Mouse (Mus musculus): Measurements from ENCODE around the gene Amh.
"Not testable (repeated sequence)": the region's sequence is repeated elsewhere in the genome, so short reads cannot be mapped to it uniquely, and the experiment has no call there.

Gene Amh

GRCm38 (mm10) chr10:80828587-80828986, 23.5 kb downstream of the Amh start:
- not testable (repeated sequence) for DNase-seq (ENCODE audit: low spot score)

GRCm38 (mm10) chr10:80829359-80830278, 24.6 kb downstream of the Amh start:
- DNase-seq (ENCODE audit: low spot score), result no peak

- no peak for DNase-seq (ENCODE audit: low spot score)
Measured at GRCm38 (mm10) chr10:80831136-80831535, 26.1 kb downstream of the Amh start.

GRCm38 (mm10) chr10:80832818-80833217, 27.8 kb downstream of the Amh start:
- no peak for DNase-seq (ENCODE audit: low spot score)

- no peak for DNase-seq (ENCODE audit: low spot score)
Measured at GRCm38 (mm10) chr10:80835617-80836016, 30.6 kb downstream of the Amh start.

- no peak for DNase-seq (ENCODE audit: low spot score)
Measured at GRCm38 (mm10) chr10:80836949-80837379, 31.9 kb downstream of the Amh start.

DNA sequence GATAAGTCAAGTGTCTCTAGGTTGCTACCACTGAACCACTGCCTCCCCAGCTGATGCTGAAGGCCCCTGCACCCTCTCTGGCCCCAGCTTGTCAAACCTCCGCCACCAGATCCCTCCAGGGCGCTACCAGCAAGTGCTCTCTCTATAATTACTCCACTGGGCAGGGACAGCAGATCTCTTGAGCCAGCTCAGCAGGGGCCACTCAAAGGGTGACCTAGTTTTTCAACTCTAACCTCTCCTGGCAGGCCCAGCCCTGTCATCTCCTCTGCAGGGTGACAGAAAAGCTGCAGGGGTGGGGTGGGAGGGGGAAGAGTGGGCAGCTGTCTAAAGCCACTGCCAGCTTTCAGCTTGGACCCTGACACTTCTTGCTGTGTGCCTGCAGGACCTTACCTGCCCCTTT, 32.8 kb downstream of the Amh start:
- DNase-seq (ENCODE audit: low spot score), result no peak

- DNase-seq (ENCODE audit: low spot score), result no peak
Measured at GRCm38 (mm10) chr10:80838346-80838912, 33.4 kb downstream of the Amh start.

- DNase-seq (ENCODE audit: low spot score), result no peak
Measured at GRCm38 (mm10) chr10:80839848-80840247, 34.8 kb downstream of the Amh start.

DNA sequence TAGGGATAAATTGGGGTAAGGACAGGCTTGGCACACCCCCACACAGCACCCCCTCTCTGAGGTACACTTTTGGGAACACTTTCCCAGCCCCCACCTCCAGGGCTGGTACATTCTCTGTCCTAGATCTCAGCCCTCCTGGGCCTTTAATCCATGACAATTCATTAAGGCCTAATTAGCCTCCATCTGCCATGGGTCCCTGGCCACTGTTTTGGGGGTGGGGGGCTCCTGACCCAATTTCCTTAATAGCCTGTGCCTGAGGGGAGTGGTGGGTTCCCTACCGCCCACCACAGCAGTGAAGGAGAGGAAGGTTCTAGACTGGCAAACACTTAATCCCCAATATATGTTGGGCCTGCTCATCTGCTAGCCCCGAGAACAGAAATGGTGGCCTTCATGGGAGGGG, 36.6 kb downstream of the Amh start:
- DNase-seq (ENCODE audit: low spot score), result no peak

DNA sequence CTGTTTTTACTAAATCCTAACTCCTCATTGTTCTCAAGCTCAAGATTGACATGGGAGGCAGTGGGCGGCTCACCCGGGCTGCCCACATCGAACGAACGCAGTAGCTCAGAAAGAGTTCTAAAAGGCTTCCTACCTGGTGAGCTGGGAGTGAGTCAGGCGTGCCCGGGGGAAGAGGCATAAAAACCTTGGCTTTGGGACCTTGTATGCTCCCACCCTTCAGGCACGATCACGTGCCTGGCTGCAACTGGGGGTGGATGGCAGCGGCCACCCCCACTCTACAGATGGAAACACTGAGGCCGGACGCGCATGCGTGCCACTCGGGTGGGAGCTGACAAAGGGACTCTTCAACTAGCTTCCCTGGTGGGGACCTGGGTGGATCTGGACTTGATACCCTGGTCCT, 37.3 kb downstream of the Amh start:
- DNase-seq (ENCODE audit: low spot score), result no peak

- no peak for DNase-seq (ENCODE audit: low spot score)
Measured at GRCm38 (mm10) chr10:80843087-80843930, 38.3 kb downstream of the Amh start.

DNA sequence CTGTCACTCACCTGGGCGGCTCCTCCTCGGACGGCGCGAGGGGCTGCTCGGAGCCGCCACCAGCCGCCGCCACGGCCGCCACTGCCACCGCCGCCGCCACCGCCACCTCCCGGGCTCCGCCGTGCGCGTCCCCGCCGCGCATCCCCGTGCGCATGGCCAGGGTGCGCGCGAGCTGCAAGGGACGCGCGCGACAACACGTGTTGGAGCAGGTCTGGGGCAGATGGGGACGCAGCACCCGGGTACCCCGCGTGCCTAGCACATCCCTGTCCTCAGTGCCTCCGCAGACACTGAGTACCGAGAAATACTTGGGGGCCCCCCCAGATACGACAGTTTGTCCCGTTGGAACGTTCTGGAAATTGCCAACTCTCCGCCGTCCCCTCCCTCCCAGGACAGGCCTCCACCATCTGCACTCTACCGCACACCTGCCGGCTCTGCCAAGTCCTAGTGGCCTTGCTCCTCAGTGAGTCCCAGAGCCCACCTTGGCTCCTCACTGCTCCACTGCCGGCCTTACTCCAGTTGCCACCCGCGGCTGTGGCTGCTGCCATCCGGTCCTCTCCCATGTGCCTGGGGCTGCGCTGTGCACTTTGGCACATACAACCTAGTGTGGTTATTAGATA, 39.0 kb downstream of the Amh start, which contains the start of gene Lingo3:
Gene Lingo3 (minus strand): TSS at position 109 of the 617 bp plus-strand sequence.
- DNase-seq (ENCODE audit: low spot score), result no peak

DNA sequence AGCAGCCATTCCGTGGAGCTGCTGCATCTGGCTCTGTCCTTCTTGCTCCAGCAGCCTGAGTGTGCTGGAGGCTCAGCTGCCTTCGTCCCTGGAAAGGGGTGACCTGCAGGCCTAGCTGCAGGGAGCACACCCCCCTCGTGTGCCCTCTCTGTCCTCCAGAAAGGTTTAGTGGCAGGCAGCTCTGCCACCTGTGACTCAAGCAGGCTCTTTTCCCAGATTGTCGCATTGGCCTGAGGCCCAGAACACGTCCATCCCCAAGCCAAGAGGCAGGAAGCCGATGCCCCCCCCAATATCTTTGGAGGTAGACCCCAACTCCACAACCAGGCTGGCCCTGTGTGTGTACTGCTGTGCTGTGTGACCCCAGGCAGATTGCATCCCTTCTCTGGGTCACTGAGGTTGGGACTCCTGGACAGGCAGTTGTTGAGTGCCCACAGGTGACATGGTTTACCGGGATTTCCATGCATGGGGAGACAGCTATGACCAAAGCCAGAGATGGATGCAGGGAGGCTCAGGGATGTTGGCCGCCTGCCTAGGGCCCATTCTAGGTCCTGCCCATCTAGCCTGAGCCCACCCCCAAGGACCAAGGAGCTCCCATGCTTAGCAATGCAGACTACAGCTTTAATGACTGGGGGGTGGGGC, 40.1 kb downstream of the Amh start:
- DNase-seq (ENCODE audit: low spot score), result no peak

DNA sequence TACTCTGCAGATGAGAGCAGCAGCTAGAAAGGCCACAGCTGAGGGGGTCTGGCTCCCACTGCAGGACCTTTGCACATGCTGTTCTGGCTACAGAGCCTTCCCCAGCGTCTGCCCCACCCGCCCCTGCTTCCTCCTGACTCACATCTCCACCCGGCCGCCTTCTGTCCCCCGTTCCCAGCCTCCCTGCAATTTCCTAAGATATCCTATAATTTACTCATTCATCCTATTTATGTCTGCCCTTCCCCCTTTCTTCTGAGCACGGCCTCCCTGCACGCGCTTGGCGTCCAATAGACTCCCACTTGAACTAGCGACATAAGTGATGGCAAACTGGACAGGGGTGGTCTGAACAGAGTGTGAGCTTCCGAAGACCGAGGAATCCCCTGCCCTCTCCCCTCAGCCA, 40.7 kb downstream of the Amh start:
- no peak for DNase-seq (ENCODE audit: low spot score)

DNA sequence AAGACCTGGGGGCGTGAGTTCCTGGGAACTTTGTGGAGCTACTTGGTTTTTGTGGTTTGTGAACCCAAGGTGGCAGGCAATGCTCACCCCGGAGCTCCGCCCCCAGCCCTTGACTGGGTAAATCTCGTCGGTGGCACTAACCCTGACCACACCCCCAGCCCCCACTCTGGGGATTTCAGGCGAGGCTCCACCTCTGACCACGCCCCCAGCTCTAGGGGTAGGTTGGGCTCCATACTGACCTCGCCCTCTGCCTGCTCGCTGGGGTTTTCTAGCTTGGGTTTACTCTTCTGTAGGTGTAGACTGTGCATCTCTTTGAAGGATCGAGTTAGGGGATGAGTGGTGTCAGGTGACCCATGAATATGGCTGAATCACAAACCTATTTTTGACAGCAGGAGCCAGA, 43.5 kb downstream of the Amh start:
- DNase-seq (ENCODE audit: low spot score), result no peak

- peak; percentile 99 for DNase-seq (ENCODE audit: low spot score)
Measured at GRCm38 (mm10) chr10:80854913-80855748, 50.1 kb downstream of the Amh start, which contains the start of the genes Lsm7 and Sppl2b. Lsm7 (minus strand) TSS chr10:80855209. Sppl2b (plus strand) TSS chr10:80855275.

GRCm38 (mm10) chr10:80855749-80856073, 50.7 kb downstream of the Amh start:
- DNase-seq (ENCODE audit: low spot score), result no peak

DNA sequence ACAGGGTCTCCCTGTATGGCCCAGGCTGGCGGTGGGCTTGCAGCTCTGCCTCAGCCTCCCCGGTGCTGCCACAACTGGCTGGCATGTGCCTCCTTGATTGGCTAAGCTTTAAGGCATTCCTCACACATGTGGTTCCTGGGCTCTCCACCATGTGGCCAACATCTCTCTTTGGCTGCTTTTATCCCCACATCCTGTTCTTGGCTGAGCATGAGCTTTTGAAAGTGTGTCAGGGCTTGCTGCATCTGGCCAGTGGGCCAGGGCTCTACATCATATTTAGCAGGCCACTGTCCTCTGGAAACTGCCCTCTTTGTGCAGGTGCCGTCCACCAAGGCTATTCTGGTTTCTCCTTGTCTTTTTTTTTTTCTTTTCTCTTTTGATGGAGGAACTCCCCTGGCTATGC, 51.2 kb downstream of the Amh start:
- DNase-seq (ENCODE audit: low spot score), result no peak

- no peak for DNase-seq (ENCODE audit: low spot score)
Measured at GRCm38 (mm10) chr10:80856908-80857307, 51.9 kb downstream of the Amh start.
